ENCODE assay signal across 16 mouse cellular contexts in genomic region chr9:77782201-77782600, GRCm38 (mm10). TPM values are rescaled to one million over a fixed set of nuclear protein-coding genes. Genes with fewer than 3 reads are reported as not detected.
DNase-seq lines count a peak whose midpoint lies in the region; ATAC-seq lines count a peak whose summit lies in the region.
"Had no signal": no experiment of that assay in that cellular context is flagged by ENCODE, and none has a peak within 500 bp of the region (broad histone marks: within the 10 kb centered on the region; RNA-seq: fewer than 3 reads in every experiment).

No protein-coding gene starts in this region.

- WGBS in midbrain, embryonic 11.5 days = 76% methylated on average over 4 of the region's 4 CpGs
- WGBS in midbrain, embryonic 10.5 days = 87% methylated on average over 4 of the region's 4 CpGs
- 86% methylated on average over 4 of the region's 4 CpGs for WGBS in embryonic facial prominence, embryonic 10.5 days

- H3K4me3 ChIP-seq in midbrain, embryonic 11.5 days (ENCODE audit: low read depth, low read length) = no peak overlapping the region
- H3K4me3 ChIP-seq in midbrain, embryonic 10.5 days = no peak overlapping the region
- no peak overlapping the region for H3K4me3 ChIP-seq in embryonic facial prominence, embryonic 10.5 days
- H3K4me3 ChIP-seq: embryonic facial prominence, embryonic 12.5 days; heart, embryonic 12.5 days; limb, embryonic 15.5 days; neural tube, embryonic 12.5 days had no signal

- DNase-seq in midbrain, embryonic 11.5 days (ENCODE audit: low spot score, missing footprints) = peak; percentile 57
- DNase-seq in midbrain, embryonic 10.5 days (ENCODE audit: low spot score) = no peak
- peak; percentile 54 for DNase-seq in kidney, postnatal 10 days
- DNase-seq in lung, postnatal 25 days (ENCODE audit: low spot score) = peak; percentile 63
- no peak for DNase-seq in left cerebral cortex, postnatal 36 days (ENCODE audit: low spot score in 2 of 2)
- DNase-seq in embryonic facial prominence, embryonic 10.5 days (ENCODE audit: low spot score) = no peak
- DNase-seq in natural killer cell, adult 2 months (ENCODE audit: low spot score in 2 of 2) = no peak
- DNase-seq: cerebellum, adult 11-12 months; heart, postnatal 36 days; layer of hippocampus, adult 9-11 months; spleen, adult 18-20 months had no signal

- H3K27me3 ChIP-seq in midbrain, embryonic 11.5 days (ENCODE audit: control insufficient read depth, insufficient read depth, low read length) = no peaks in the 10 kb centered on the region
- H3K27me3 ChIP-seq in midbrain, embryonic 10.5 days (ENCODE audit: low read depth, poor library complexity, severe bottlenecking) = no peaks in the 10 kb centered on the region
- no peaks in the 10 kb centered on the region for H3K27me3 ChIP-seq in embryonic facial prominence, embryonic 10.5 days (replicated peaks; ENCODE audit: low read depth, poor library complexity, severe bottlenecking)
- H3K27me3 ChIP-seq: embryonic facial prominence, embryonic 12.5 days; heart, embryonic 12.5 days; limb, embryonic 15.5 days; neural tube, embryonic 12.5 days had no signal

- intact Hi-C loops in left cerebral cortex, postnatal 36 days (cut with DNase I) = no loop called here

- no peaks in the 10 kb centered on the region for H3K4me1 ChIP-seq in midbrain, embryonic 11.5 days (ENCODE audit: control insufficient read depth, insufficient read depth, low read length)
- peaks cover 6% of the 10 kb centered on the region for H3K4me1 ChIP-seq in midbrain, embryonic 10.5 days
- no peaks in the 10 kb centered on the region for H3K4me1 ChIP-seq in embryonic facial prominence, embryonic 10.5 days
- H3K4me1 ChIP-seq: embryonic facial prominence, embryonic 12.5 days; heart, embryonic 12.5 days; limb, embryonic 15.5 days; neural tube, embryonic 12.5 days had no signal

- no peak overlapping the region for H3K4me2 ChIP-seq in midbrain, embryonic 11.5 days
- H3K4me2 ChIP-seq: embryonic facial prominence, embryonic 12.5 days; heart, embryonic 12.5 days; limb, embryonic 15.5 days; neural tube, embryonic 12.5 days had no signal

- no peak for ATAC-seq in midbrain, embryonic 11.5 days (ENCODE audit: low FRiP score)
- ATAC-seq in inflammation-experienced regulatory T-cells, adult 6 months = no peak

- peaks cover 6% of the 10 kb centered on the region; the same call in 1 of the 2 replicates for H3K36me3 ChIP-seq in midbrain, embryonic 11.5 days (ENCODE audit: control insufficient read depth, insufficient read depth, low read length)
- H3K36me3 ChIP-seq in midbrain, embryonic 10.5 days = peaks cover 87% of the 10 kb centered on the region
- peaks cover 92% of the 10 kb centered on the region for H3K36me3 ChIP-seq in embryonic facial prominence, embryonic 10.5 days (replicated peaks)

- no peaks in the 10 kb centered on the region for H3K9me3 ChIP-seq in midbrain, embryonic 11.5 days (ENCODE audit: control insufficient read depth, low read length)
- H3K9me3 ChIP-seq in midbrain, embryonic 10.5 days (replicated peaks) = no peaks in the 10 kb centered on the region
- H3K9me3 ChIP-seq in embryonic facial prominence, embryonic 10.5 days = no peaks in the 10 kb centered on the region
- H3K9me3 ChIP-seq: embryonic facial prominence, embryonic 12.5 days; heart, embryonic 12.5 days; limb, embryonic 15.5 days; neural tube, embryonic 12.5 days had no signal

- H3K27ac ChIP-seq in midbrain, embryonic 11.5 days (ENCODE audit: low read depth, low read length) = no peak overlapping the region
- no peak overlapping the region for H3K27ac ChIP-seq in midbrain, embryonic 10.5 days (replicated peaks)
- H3K27ac ChIP-seq in embryonic facial prominence, embryonic 10.5 days (replicated peaks) = no peak overlapping the region
- H3K27ac ChIP-seq: embryonic facial prominence, embryonic 12.5 days; limb, embryonic 15.5 days; neural tube, embryonic 12.5 days had no signal

- no peak overlapping the region for H3K9ac ChIP-seq in midbrain, embryonic 11.5 days (ENCODE audit: low read length)
- H3K9ac ChIP-seq: embryonic facial prominence, embryonic 12.5 days; heart, embryonic 12.5 days; limb, embryonic 15.5 days; neural tube, embryonic 12.5 days had no signal

RNA-seq across cellular contexts. Expression of gene Gclc, which starts 27.9 kb away (rescaled TPM):
- 21.0 and 21.6 TPM in 2 replicates for polyA plus RNA-seq in midbrain, embryonic 11.5 days (2014; fragmentation: Nextera tagmentation; extraction: Ambion mirVana)
- 15.5 and 17.1 TPM in 2 replicates for polyA plus RNA-seq in midbrain, embryonic 10.5 days (2016; fragmentation: Nextera tagmentation; extraction: Ambion mirVana)
- total RNA-seq in left cerebral cortex, postnatal 36 days (2021) = 10 to 100 TPM; 43.3 to 44.6 TPM
- 14.5 and 17.5 TPM in 2 replicates for polyA plus RNA-seq in embryonic facial prominence, embryonic 10.5 days (2016; fragmentation: Nextera tagmentation; extraction: Ambion mirVana)
- 10 to 100 TPM in 2 of 3 experiments, 1 to 10 TPM in 1; 7.6 to 11.1 (median 10.8) TPM for polyA plus RNA-seq in inflammation-experienced regulatory T-cells, adult 6 months (2017; shearing (Covaris generic))

Comparison
In these comparisons a context has a peak if more than half of its experiments do, and no peak if none do; other contexts are left out.
1. DNase-seq: peak in midbrain, embryonic 11.5 days (single experiment), kidney, postnatal 10 days (single experiment) and lung, postnatal 25 days (single experiment); none in midbrain, embryonic 10.5 days (single experiment), left cerebral cortex, postnatal 36 days (0 of 2), embryonic facial prominence, embryonic 10.5 days (single experiment) and natural killer cell, adult 2 months (0 of 2).